ENCODE assay signal across 13 mouse cellular contexts in genomic region chr7:132699165-132699564, GRCm38 (mm10).
"Had no signal": no experiment of that assay in that cellular context is flagged by ENCODE, and none has a peak within 500 bp of the region (broad histone marks: within the 10 kb centered on the region; RNA-seq: fewer than 3 reads in every experiment).

No protein-coding gene starts in this region.

- H3K4me3 ChIP-seq: liver, embryonic 12.5 days; lung, embryonic 15.5 days; megakaryocyte, embryonic 14.5 days; midbrain, embryonic 15.5 days; neural tube, embryonic 13.5 days; stomach, embryonic 15.5 days had no signal

- H3K9ac ChIP-seq: liver, embryonic 12.5 days; lung, embryonic 15.5 days; midbrain, embryonic 15.5 days; neural tube, embryonic 13.5 days; stomach, embryonic 15.5 days had no signal

- H3K9me3 ChIP-seq: liver, embryonic 12.5 days; lung, embryonic 15.5 days; midbrain, embryonic 15.5 days; stomach, embryonic 15.5 days had no signal

- H3K36me3 ChIP-seq: liver, embryonic 12.5 days; lung, embryonic 15.5 days; midbrain, embryonic 15.5 days; neural tube, embryonic 13.5 days; stomach, embryonic 15.5 days had no signal

- H3K27ac ChIP-seq: liver, embryonic 12.5 days; lung, embryonic 15.5 days; midbrain, embryonic 15.5 days; neural tube, embryonic 13.5 days; stomach, embryonic 15.5 days had no signal

- H3K4me2 ChIP-seq: liver, embryonic 12.5 days; lung, embryonic 15.5 days; midbrain, embryonic 11.5 days; midbrain, embryonic 15.5 days; neural tube, embryonic 13.5 days; stomach, embryonic 15.5 days had no signal

- ATAC-seq: midbrain, embryonic 15.5 days had no signal

- H3K27me3 ChIP-seq: liver, embryonic 12.5 days; lung, embryonic 15.5 days; megakaryocyte, embryonic 14.5 days; midbrain, embryonic 15.5 days; neural tube, embryonic 13.5 days; stomach, embryonic 15.5 days had no signal

- DNase-seq: kidney, adult 8-10 months; kidney, postnatal 25 days; layer of hippocampus, adult 9-11 months; left cerebral cortex, postnatal 4 days; lung, postnatal 14 days; right cerebral cortex, postnatal 14 days had no signal

- H3K4me1 ChIP-seq: midbrain, embryonic 15.5 days; stomach, embryonic 15.5 days had no signal
